Mouse (Mus musculus): ENCODE results near the gene Stambpl1.

- TF ChIP-seq EP300 (IDR thresholded peaks at IDR 0.05; ENCODE audit: insufficient read depth, low read depth, low read length), result no peak
- TF ChIP-seq CTCF (IDR thresholded peaks at IDR 0.05; ENCODE audit: low read depth, low read length), result no peak
- no peak for TF ChIP-seq POLR2A (IDR thresholded peaks at IDR 0.05; ENCODE audit: insufficient read depth, low read length)
Observed at GRCm38 (mm10) chr19:34250621-34251020, 58.6 kb downstream of the Stambpl1 start.
